Mouse (Mus musculus) limb, embryonic 13.5 days (tissue): ENCODE measurements around the gene Gm45717. TPM values are rescaled to one million over a fixed set of nuclear protein-coding genes. Genes with fewer than 3 reads are reported as not detected.
A peak's percentile ranks its signal among the peaks of the same experiment; 100 is the strongest.

Experiments
- ATAC-seq: fragments of 200-750 bp; cut with Nextera tagmentation; 2 replicates; pipeline ENCODE4 v1.8.0; 2017; ENCODE audit warnings: low read depth, moderate number of reproducible peaks, moderate TSS enrichment; ENCODE audit not compliant: low FRiP score
- H3K27ac ChIP-seq: fragments of 300-500 bp; sonication (generic); 2 replicates; pipeline ENCODE4 v1.5.1; 2015; ENCODE audit warnings: inconsistent platforms, mild to moderate bottlenecking, moderate library complexity
- H3K27me3 ChIP-seq: fragments of 300-500 bp; sonication (generic); 2 replicates; pipeline ENCODE4 v1.6.1; 2015; ENCODE audit warnings: mild to moderate bottlenecking, inconsistent platforms
- H3K36me3 ChIP-seq: fragments of 300-500 bp; sonication (generic); 2 replicates; pipeline ENCODE4 v1.6.1; 2015; ENCODE audit warnings: inconsistent platforms, mild to moderate bottlenecking, moderate library complexity
- H3K4me1 ChIP-seq: fragments of 300-500 bp; sonication (generic); 2 replicates; pipeline ENCODE4 v1.6.1; 2015; ENCODE audit warnings: inconsistent platforms
- H3K4me2 ChIP-seq: fragments of 300-500 bp; sonication (generic); replicated peaks from 2 replicates; pipeline ENCODE4 v1.6.1; 2015; ENCODE audit warnings: inconsistent platforms, mild to moderate bottlenecking, moderate library complexity
- H3K4me3 ChIP-seq: fragments of 300-500 bp; sonication (generic); 2 replicates; pipeline ENCODE4 v1.5.1; 2015; ENCODE audit warnings: moderate library complexity, mild to moderate bottlenecking, inconsistent platforms
- H3K9ac ChIP-seq: fragments of 300-500 bp; sonication (generic); 2 replicates; pipeline ENCODE4 v1.6.1; 2015; ENCODE audit warnings: mild to moderate bottlenecking, inconsistent platforms
- H3K9me3 ChIP-seq: fragments of 300-500 bp; sonication (generic); 2 replicates; pipeline ENCODE4 v1.6.1; 2016; ENCODE audit warnings: inconsistent platforms
- WGBS: fragments of 180-500 bp; shearing (Covaris S2); methylation state at CpG from one replicate; pipeline ENCODE4 v1.1.7; 2015; 5-methylcytosine and 5-hydroxymethylcytosine counted together
- polyA plus RNA-seq: library from polyadenylated mRNA; unstranded; fragments of >200 nt; fragmentation: Nextera tagmentation; extraction: Ambion mirVana; gene quantifications from 2 replicates; pipeline ENCODE4 v1.2.1, GENCODE M21; 2015

The Gm45717 gene
- polyA plus RNA-seq = not detected in 2 replicates

DNA sequence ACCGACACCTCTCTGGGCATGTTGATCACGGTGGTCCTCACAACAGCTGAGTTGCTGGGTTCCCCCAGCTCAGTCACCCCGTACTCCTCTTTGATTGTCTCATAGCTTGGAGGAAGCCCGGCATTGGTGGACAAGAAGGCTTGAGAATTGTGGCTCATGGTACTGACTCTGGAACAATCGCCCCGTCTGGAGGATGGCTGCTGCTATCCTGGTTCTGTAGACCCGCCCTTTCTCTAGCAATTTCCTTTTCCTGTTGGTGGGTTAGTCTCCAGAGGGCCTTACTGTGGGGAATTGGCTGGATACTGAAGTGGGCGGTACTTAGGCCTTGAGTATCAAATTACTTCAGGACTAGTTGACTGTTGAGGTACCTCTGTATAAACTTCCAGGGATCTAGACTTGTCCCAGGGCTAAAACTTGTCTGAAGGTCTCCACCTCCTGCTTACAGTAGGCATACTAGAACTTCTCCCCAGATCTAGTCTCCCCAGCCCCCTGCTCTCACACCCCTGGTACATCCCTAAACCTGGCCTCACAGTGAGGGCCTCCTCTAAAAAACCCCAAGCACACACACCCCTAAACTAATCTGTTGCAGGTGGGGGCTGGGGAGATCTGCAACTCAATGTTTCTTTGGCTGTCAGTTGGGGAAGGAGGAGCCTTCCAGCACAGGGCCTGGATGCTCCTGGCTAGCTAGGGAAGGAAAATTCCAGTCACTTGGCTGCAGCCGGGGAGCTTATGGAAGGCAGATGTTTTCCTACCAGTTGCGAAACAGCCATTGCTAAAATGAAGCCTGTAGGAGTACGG lies at the start of gene Gm45717, which contains the start of gene Ifitm2:
Gm45717 (minus strand) TSS at position 180 of the 798 bp plus-strand sequence.
Ifitm2 (minus strand) TSS at position 230 of the 798 bp plus-strand sequence.
- peaks cover 13% of the 10 kb centered on the region for H3K36me3 ChIP-seq
- peak; percentile 90 for ATAC-seq
- H3K27me3 ChIP-seq = no peaks in the 10 kb centered on the region
- H3K9me3 ChIP-seq = no peaks in the 10 kb centered on the region
- peak within 1 kb of the TSS; percentile 82 for H3K9ac ChIP-seq
- peak within 1 kb of the TSS; percentile 99 for H3K27ac ChIP-seq
- 2% methylated on average over 11 of the region's 11 CpGs for WGBS
- peaks cover 61% of the 10 kb centered on the region for H3K4me1 ChIP-seq
- peak within 1 kb of the TSS; percentile 70 for H3K4me3 ChIP-seq
- peak within 1 kb of the TSS; percentile 89 for H3K4me2 ChIP-seq

DNA sequence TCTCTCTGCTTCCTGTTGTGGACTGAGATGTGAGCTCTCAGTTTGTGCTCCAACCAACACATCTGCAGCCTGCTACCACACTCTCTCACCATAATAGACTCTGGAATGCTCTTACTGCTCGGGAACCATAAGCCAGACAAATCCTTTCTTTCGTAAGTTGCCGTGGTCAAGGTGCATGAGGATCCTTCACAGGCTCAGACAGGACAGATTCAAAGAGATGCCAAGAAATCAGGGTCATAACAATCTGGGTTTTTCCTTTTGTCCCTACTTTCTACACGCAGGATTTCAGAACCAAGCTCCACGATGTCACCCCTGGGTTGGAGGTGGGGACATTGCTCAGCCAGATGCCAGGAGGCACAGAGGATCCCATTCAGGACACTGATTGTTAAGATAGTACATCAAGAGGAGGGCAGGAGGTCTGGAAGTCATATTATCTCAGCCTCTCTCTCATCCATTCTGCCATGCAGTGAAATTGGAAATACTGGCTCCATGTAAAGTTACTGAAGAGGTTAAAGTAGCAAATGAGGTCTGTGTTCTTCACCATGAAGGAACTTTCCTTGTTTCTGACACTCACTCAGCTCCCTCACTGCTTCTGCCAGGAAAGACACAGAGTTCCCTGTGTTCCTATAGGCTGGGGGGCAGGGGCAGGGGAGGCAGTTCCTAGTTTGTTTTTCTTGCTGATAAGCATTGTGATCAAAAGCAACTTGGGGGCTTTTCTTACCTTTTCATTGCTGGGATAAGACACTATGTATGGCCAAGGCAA lies 47.7 kb upstream of the Gm45717 start:
- Histone ChIP-seq H3K36me3 (no peaks in the 10 kb centered on the region), H3K4me1 (peaks cover 3% of the 10 kb centered on the region), H3K9me3 (no peaks in the 10 kb centered on the region), H3K4me2 (no peak overlapping the region), H3K4me3 (no peak overlapping the region), H3K27me3 (no peaks in the 10 kb centered on the region), H3K27ac (no peak overlapping the region), H3K9ac (no peak overlapping the region)
- WGBS = 78% methylated on average over 5 of the region's 5 CpGs
- ATAC-seq = no peak

DNA sequence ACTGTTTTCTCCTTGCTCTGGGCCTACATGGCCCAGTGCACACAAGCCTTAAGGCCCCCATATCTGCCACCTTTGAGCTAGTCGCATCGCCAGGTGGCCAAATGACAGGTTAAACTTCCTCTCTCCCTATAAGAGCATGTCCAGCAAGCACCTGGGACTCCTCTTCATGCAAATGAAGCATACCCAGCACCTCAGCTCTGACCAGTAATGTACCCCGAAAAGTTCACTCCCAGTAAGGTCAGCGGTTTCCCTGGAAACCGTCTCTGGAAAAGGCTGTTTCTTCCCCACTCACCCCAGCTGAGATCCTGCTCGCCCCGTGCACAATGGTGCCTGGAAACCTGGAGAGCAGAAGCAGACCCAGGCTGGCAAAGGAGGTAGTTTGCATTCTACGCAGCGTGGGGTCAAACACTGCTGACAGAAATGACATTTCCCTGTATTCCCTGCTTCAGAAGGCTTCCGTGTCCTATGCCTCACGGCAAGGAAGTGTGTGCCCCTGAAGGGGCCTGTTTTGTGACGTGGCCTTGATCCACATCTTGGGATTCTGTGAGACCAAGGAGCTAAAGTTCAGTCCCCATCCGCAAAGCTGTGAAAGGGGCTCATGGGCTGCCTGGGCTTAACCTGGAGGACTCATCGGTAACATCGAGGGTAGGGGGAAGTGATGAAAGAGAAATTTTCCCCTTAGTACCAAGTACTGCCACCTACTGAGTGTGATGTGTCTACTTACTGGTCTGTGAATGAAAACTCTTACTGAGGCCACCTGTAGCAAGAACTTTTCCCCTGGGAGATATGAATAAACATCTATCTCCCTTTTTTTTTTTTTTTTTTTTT lies 45.4 kb upstream of the Gm45717 start:
- H3K4me1 ChIP-seq = no peaks in the 10 kb centered on the region
- H3K4me2 ChIP-seq = no peak overlapping the region
- WGBS = 78% methylated on average over 15 of the region's 15 CpGs
- H3K36me3 ChIP-seq = no peaks in the 10 kb centered on the region
- no peak overlapping the region for H3K4me3 ChIP-seq
- no peak overlapping the region for H3K27ac ChIP-seq
- H3K9ac ChIP-seq = no peak overlapping the region
- H3K27me3 ChIP-seq = no peaks in the 10 kb centered on the region
- no peaks in the 10 kb centered on the region for H3K9me3 ChIP-seq
- no peak for ATAC-seq

DNA sequence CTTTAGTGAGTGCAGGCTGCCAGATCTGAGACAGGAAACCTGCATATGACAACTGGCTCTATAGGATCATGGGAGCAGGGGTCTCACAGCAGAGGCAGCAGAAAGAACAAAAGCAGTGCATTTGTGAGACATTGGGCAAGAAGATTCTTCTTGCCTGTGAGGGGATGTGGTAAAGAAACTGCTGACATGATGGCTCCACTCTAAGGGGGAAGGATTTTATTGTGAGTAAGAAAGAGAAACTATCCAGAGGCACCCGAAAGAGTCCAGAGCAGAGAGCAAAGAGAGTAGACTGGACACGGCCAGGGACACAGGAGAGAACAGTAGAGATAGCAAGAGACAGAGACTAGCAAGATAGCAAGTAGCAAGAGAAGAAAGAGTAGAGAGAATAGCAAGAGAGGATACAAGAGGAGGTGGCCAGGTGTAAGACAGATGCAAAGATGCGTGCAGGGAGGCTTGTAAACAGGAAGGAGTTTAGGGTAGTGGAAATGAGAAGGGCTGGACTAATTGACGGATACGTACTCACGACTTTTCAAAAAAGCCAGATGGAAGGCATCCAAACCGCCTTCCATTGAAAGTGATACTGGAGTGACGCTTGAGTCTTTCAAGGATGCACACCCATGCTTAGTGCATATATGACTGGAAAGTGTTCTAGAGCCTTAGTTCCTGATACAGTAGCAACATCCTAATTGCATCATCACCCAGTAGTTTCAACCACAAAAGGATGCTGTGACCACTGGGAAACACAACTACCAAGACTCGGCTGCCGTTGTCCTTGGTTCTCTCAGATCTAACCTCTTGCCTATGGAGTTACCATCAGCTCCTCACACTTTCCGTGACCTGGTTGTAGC lies 43.3 kb upstream of the Gm45717 start:
- Histone ChIP-seq H3K4me2 (no peak overlapping the region), H3K27ac (no peak overlapping the region), H3K9ac (no peak overlapping the region), H3K4me1 (no peaks in the 10 kb centered on the region), H3K27me3 (no peaks in the 10 kb centered on the region), H3K9me3 (no peaks in the 10 kb centered on the region), H3K4me3 (no peak overlapping the region), H3K36me3 (no peaks in the 10 kb centered on the region)
- WGBS = 82% methylated on average over 11 of the region's 11 CpGs
- no peak for ATAC-seq

GRCm38 (mm10) chr7:140997817-140998216 lies 42.1 kb upstream of the Gm45717 start:
- no peak for ATAC-seq
- no peak overlapping the region for H3K9ac ChIP-seq
- 68% methylated on average over 1 of the region's 1 CpGs for WGBS
- no peak overlapping the region for H3K27ac ChIP-seq
- no peaks in the 10 kb centered on the region for H3K36me3 ChIP-seq
- no peaks in the 10 kb centered on the region for H3K27me3 ChIP-seq
- no peak overlapping the region for H3K4me2 ChIP-seq
- H3K4me1 ChIP-seq = no peaks in the 10 kb centered on the region
- H3K4me3 ChIP-seq = no peak overlapping the region
- no peaks in the 10 kb centered on the region for H3K9me3 ChIP-seq

DNA sequence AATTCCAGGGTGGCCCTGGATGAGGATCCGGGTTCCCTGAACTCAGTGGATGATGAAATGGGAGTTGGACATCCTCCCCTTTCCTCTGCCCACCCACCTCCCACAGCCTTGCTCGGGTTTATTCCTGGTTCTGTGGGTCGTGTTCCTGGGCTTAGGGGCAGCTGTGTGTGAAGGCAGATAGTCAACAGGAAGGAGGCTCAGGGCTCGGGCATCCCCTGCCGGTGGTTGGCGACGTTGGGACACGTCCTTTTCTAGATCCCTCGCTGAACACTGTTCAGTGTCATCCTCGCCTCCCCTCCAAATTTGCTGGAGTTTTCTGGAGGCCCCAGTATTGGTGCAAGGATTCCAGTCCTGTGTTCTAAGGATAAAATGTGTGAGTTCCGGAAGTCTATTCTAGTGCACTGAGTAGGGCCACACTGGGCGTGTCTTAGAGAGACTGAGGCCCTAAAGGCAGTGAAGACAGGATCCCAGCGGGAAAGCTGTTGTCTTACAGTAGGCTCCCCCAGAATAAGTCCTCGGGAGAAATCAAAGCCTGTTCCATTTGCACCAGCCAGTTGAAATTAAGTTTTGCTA lies 35.5 kb upstream of the Gm45717 start:
- Histone ChIP-seq H3K4me1 (peaks cover 15% of the 10 kb centered on the region), H3K27me3 (no peaks in the 10 kb centered on the region), H3K9me3 (no peaks in the 10 kb centered on the region), H3K4me2 (no peak overlapping the region), H3K27ac (no peak overlapping the region), H3K9ac (no peak overlapping the region), H3K36me3 (no peaks in the 10 kb centered on the region), H3K4me3 (no peak overlapping the region)
- no peak for ATAC-seq
- 85% methylated on average over 14 of the region's 14 CpGs for WGBS

- H3K27ac ChIP-seq = no peak overlapping the region
Observed at GRCm38 (mm10) chr7:140990622-140991021, 34.9 kb upstream of the Gm45717 start.

DNA sequence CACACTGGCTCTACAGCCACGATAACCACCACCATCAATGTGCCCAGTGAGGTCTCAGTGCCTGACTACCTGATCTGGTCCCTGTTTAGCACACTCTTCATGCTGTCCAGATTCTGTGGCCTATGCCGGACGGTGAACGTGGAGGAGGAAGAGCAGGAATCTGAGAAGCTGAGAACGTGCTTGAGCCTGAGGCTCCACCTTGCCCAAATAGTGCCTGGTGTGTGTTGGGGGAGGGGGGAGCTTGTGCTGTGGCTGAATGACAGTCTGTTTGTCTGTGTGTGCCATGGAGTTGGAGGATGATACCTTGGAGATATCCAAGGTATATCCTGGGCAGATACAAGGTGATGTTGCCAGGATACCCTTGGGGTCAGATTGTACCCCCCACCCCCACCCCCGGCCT lies 34.4 kb upstream of the Gm45717 start:
- no peak for ATAC-seq
- Histone ChIP-seq H3K36me3 (no peaks in the 10 kb centered on the region), H3K4me1 (peaks cover 15% of the 10 kb centered on the region), H3K9me3 (no peaks in the 10 kb centered on the region), H3K4me2 (no peak overlapping the region), H3K4me3 (no peak overlapping the region), H3K9ac (no peak overlapping the region), H3K27ac (no peak overlapping the region), H3K27me3 (no peaks in the 10 kb centered on the region)
- WGBS = 52% methylated on average over 6 of the region's 6 CpGs

More at GRCm38 (mm10) chr7:140990622-140991021, 34.9 kb upstream of the Gm45717 start:
- ATAC-seq = no peak
- Histone ChIP-seq H3K27me3 (no peaks in the 10 kb centered on the region), H3K4me2 (no peak overlapping the region), H3K9me3 (no peaks in the 10 kb centered on the region), H3K4me1 (peaks cover 15% of the 10 kb centered on the region), H3K36me3 (no peaks in the 10 kb centered on the region), H3K4me3 (no peak overlapping the region), H3K9ac (no peak overlapping the region)
- 41% methylated on average over 5 of the region's 5 CpGs for WGBS

- no peak for ATAC-seq
- peaks cover 15% of the 10 kb centered on the region for H3K4me1 ChIP-seq
- no peaks in the 10 kb centered on the region for H3K27me3 ChIP-seq
- 82% methylated on average over 4 of the region's 4 CpGs for WGBS
- no peak overlapping the region for H3K4me2 ChIP-seq
- H3K36me3 ChIP-seq = no peaks in the 10 kb centered on the region
- no peak overlapping the region for H3K27ac ChIP-seq
- no peak overlapping the region for H3K9ac ChIP-seq
- no peaks in the 10 kb centered on the region for H3K9me3 ChIP-seq
- H3K4me3 ChIP-seq = no peak overlapping the region
Observed at GRCm38 (mm10) chr7:140989022-140989421, 33.3 kb upstream of the Gm45717 start.

DNA sequence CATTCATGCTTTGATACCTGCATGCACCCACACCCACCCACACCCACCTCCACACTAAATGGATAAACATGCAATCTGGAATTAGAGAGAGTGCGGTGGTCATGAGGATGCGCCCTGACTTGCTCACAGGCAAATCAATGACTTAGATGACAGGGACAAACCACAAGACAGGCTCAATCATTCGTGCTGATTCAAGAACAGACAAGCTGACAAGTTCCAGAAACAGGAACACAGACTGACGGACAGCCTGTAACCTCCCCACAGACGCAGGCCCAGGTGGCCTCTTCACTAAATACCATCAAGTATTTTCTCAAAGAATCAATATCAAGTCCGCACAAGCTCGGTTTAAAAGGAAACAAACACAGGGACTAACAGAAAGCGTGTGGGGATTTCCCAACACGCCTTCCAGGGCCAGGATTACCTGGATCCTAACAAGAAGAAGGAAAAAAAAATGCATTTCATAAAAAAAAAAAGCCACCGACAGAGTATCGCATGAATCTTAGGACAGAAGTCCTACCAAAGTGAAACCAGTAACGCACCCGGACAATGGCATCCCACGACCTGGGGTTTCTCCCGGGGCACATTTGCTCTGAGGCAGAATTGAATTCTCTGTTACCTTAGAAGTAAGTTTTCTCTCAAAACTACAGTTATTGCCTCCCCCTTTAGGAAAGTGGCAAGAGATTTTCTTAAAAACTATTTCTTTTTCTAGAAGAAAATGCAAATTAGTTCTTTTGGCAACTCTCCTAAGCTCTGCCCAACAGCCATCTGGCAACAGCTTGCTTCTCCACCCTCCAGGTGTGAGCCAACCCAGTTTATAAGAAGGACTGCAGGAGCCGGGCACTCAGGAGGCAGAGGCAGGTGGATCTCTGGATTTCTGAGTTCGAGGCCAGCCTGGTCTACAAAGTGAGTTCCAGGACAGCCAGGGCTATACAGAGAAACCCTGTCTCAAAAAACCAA lies 31.7 kb upstream of the Gm45717 start:
- no peaks in the 10 kb centered on the region for H3K27me3 ChIP-seq
- H3K9me3 ChIP-seq = no peaks in the 10 kb centered on the region
- H3K9ac ChIP-seq = no peak overlapping the region
- peaks cover 15% of the 10 kb centered on the region for H3K4me1 ChIP-seq
- no peak overlapping the region for H3K27ac ChIP-seq
- ATAC-seq = no peak
- WGBS = 81% methylated on average over 17 of the region's 17 CpGs
- no peak overlapping the region for H3K4me3 ChIP-seq
- H3K36me3 ChIP-seq = no peaks in the 10 kb centered on the region
- H3K4me2 ChIP-seq = no peak overlapping the region
